Mouse (Mus musculus) stomach, embryonic 16.5 days (tissue): ENCODE measurements around the gene Hormad2. TPM values are rescaled to one million over a fixed set of nuclear protein-coding genes. Genes with fewer than 3 reads are reported as not detected.

Experiments used
- polyA plus RNA-seq: library from polyadenylated mRNA; unstranded; fragments of >200 nt; fragmentation: Nextera tagmentation; extraction: Ambion mirVana; gene quantifications from 2 replicates; pipeline ENCODE4 v1.2.1, GENCODE M21; 2015

Hormad2 gene
- polyA plus RNA-seq, 1 experiment from 2014 or later: 0.17 TPM

Other genes starting within 250 kb of the Hormad2 start
- gene Castor1, start 222.9 kb downstream of the Hormad2 start, polyA plus RNA-seq: 6.0 and 8.7 TPM in 2 replicates
- gene Osm, start 204.7 kb downstream of the Hormad2 start, polyA plus RNA-seq: 0.14 and 0.32 TPM in 2 replicates
- gene Lif, start 183.5 kb downstream of the Hormad2 start, polyA plus RNA-seq: 1.0 and 1.1 TPM in 2 replicates
- gene Mtmr3, start 153.8 kb upstream of the Hormad2 start, polyA plus RNA-seq: 24.0 and 25.8 TPM in 2 replicates
- gene Gm11032, start 179.0 kb upstream of the Hormad2 start, polyA plus RNA-seq: not detected in 2 replicates
- gene Ascc2, start 196.6 kb upstream of the Hormad2 start, polyA plus RNA-seq: 34.2 and 37.1 TPM in 2 replicates